Mouse (Mus musculus) heart, postnatal 36 days (tissue): Measurements from ENCODE around the gene Agrp. TPM values are rescaled to one million over a fixed set of nuclear protein-coding genes. Genes with fewer than 3 reads are reported as not detected.
A peak's percentile ranks its signal among the peaks of the same experiment; 100 is the strongest.

ENCODE experiments used
- DNase-seq, 2 experiments: peaks; one replicate each; pipeline ENCODE4 v3.0.0; 2021 to 2022
- intact Hi-C: fragments of 180-260 bp; cut with DNase I; formaldehyde crosslinking; loops from one replicate; pipeline ENCODE4 v1.15.1; 2025
- total RNA-seq, 2 experiments: library from RNA; stranded (reverse); gene quantifications; 2 replicates each; pipeline ENCODE4 v1.2.3; 2021

Gene Agrp
- total RNA-seq, 2 experiments from 2014 or later: not detected

GRCm38 (mm10) chr8:105623679-105624245, 13.4 kb downstream of the Agrp start:
- intact Hi-C loops: loop anchor here (2.0 kb wide), 1 partner anchor 61 kb away; no protein-coding TSS in a partner anchor
- DNase-seq: no peak

DNA sequence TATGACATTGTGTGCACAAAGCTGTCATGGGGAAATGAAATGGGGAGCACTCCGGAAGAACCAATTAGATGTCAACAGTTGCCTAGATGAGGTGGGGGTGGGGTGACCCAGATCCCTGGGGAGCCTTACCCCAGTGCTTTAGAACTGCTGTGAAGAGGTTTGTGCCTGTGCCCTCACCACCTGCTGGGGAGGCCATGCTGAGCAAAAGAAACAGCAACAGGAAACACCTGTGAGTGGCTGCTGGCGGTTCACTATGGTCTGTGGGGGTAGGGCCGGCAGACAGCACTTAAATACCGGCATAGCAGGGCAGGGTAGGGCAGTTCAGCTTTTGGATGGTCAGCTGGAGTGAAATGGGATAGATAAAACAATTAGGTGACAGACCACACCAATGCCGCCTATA, 14.1 kb downstream of the Agrp start:
- no peak for DNase-seq
- intact Hi-C loops: loop anchor here (2.0 kb wide), 1 partner anchor 62 kb away; no protein-coding TSS in a partner anchor

GRCm38 (mm10) chr8:105622421-105622920, 14.7 kb downstream of the Agrp start:
- intact Hi-C loops: loop anchor here (1.0 to 2.0 kb wide), 2 partner anchors 56 to 62 kb away; partner anchors contain the start of gene Atp6v0d1
- peak; percentile 92 to 96 for DNase-seq

GRCm38 (mm10) chr8:105621841-105622240, 15.4 kb downstream of the Agrp start:
- no peak for DNase-seq
- intact Hi-C loops: loop anchor here (1.0 to 2.0 kb wide), 2 partner anchors 56 to 63 kb away; partner anchors contain the start of gene Atp6v0d1

GRCm38 (mm10) chr8:105620946-105621720, 16.1 kb downstream of the Agrp start:
- DNase-seq: no peak
- intact Hi-C loops: no loop called here

DNA sequence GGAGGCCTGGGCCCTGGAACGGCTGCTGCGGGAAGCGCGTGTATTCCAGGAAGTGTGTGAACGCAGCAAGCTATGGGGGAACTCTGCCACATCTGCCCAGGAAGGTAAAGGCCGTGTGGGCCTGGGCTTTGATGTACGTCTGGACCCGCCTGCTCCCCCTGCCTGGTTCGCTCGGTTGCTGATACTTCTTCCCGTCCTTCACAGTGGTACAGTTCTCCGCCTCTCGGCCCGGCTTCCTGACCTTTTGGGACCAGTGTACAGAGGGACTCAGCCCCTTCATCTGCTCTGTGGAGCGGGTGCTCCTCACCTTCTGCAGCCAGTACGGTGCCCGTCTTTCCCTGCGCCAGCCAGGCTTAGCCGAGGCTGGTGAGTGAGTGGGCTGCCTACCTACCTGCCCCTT, 17.0 kb downstream of the Agrp start:
- DNase-seq: no peak
- intact Hi-C loops: no loop called here

- intact Hi-C loops: no loop called here
- DNase-seq: no peak
These were observed 18.2 kb downstream of the Agrp start for GRCm38 (mm10) chr8:105618892-105619591.

DNA sequence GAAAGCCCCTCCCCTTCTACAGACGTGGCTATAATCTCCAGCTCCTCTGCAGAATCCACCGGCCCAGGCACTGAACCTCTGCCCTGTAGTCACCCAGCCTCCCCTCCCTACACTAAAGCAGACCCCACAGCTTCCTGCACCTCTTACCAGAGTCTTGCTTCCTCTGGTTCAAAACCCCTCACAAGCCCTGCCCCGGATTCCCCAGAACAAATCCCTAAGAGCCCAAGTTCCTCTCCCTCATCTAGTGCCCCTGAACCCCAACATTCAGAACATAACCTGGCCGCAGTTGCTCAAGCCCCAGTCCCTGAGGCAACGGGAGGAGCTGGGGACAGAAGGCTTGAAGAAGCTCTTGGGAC, 18.9 kb downstream of the Agrp start:
- DNase-seq: no peak
- intact Hi-C loops: no loop called here

- intact Hi-C loops: loop anchor here (2.0 kb wide), 1 partner anchor 17 kb away; no protein-coding TSS in a partner anchor
- no peak for DNase-seq
These were observed 19.5 kb downstream of the Agrp start for GRCm38 (mm10) chr8:105617451-105618278.

- intact Hi-C loops: loop anchor here (2.0 kb wide), 1 partner anchor 19 kb away; no protein-coding TSS in a partner anchor
- DNase-seq: no peak
These were observed 21.3 kb downstream of the Agrp start for GRCm38 (mm10) chr8:105615942-105616341.

- DNase-seq: peak; percentile 80 to 83
- intact Hi-C loops: no loop called here
These were observed 23.2 kb downstream of the Agrp start for GRCm38 (mm10) chr8:105613830-105614511.

DNA sequence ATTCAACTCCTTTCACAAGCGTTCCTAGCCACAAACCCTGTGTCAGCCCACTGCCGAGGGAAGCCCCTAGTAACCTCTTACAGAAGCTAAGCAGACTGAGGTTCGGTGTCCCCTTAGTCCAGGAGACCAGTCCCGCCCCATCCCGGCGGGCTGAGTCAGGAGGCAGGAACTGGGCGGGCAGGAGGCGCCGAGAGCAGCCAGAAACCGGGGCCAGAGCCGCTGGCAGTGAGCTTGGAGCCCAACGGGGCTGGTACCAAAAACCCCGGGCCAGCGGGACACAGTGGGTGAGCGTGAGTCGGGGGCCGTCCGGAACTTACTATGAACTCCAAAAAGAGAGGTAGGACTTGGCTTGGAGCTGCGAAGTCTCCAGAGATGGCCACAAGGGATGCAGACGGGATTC, 24.2 kb downstream of the Agrp start:
- peak; percentile 74 to 77 for DNase-seq
- intact Hi-C loops: no loop called here

GRCm38 (mm10) chr8:105611836-105612235, 25.4 kb downstream of the Agrp start:
- intact Hi-C loops: no loop called here
- no peak for DNase-seq

GRCm38 (mm10) chr8:105609771-105610170, 27.4 kb downstream of the Agrp start:
- no peak for DNase-seq
- intact Hi-C loops: no loop called here

DNA sequence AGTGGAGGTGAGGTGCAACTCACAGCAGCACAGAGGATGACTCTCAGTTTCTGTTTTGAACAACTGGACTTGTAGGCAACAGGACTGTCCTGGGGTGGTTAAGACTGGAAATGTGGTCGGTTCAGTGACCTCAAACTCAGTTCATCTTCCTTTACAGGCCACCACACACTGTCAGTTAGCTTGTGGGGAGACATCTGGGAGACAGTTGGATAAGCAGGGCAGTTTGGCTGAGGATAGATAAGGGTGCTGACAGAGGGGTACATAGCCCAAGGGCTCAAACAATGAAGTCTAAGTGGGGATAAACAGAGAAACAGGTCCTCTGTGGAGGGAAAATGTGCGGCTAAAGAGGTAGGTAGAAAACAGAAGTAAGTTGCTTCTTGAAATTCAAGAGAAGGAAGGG, 27.8 kb downstream of the Agrp start:
- intact Hi-C loops: no loop called here
- no peak for DNase-seq

GRCm38 (mm10) chr8:105607684-105608083, 29.5 kb downstream of the Agrp start:
- DNase-seq: peak in 1 of 2 experiments; percentile 53
- intact Hi-C loops: no loop called here

DNA sequence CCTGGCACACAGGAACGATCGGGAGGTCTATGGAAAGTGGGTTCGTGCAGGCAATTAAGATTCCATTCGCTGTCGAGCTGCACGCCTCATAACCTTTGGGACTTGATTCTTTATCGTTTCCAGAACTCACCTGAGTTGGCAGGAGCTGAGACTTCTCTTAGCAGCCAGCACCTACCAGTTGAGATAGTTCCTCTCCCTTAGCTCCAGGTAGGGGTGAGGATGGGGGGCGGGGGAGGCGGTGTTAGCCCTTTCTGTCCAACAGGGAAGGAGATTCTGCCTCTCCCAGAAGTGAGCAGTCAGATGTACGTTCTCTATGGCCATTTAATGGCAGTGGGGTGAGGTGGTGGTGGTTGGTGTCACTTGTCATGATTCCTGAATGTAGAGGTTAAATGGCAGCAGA, 30.1 kb downstream of the Agrp start:
- intact Hi-C loops: no loop called here
- no peak for DNase-seq

DNA sequence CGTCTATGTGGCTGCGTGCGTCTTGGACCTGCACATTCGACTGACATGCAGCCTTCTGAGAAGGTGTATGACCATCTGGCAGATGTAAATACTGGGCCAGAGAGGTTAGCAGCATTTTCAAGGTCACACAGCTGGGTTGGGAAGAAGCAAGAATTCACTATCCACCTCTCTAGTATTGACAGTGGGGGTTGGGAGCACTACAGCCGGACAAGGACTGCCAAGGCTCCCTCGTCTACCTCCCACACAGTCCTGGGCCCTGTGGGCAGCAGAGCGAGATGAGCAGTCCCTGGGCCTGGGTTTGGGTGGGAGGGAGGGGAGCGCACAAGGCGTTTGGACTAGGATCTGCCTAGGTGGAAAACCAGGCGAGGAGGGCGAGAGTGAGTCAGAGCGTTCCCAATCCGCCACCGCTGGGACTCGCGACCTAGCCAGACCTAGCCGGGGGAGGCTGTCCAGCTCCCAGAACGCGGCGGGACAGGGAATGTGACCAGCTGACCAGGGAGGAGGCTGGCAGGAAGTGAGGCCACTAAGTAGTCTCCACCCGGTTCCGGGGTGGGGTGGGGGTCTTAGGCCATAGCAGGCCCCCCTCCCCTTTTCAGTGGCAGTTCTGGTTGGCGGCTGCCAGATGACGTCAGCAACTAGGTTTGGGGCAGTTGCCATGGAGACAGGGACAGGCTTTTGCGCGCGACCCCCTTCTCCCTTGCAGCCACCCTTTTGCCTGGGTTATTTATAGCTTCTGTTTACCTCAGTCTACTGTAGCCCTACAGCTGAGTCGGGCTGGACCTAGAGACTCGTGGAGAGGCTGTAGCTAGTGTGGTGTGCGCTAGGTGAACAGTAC, 30.8 kb downstream of the Agrp start:
- peak; percentile 84 to 92 for DNase-seq
- intact Hi-C loops: no loop called here
